Mouse (Mus musculus) heart, postnatal 0 days (tissue): ENCODE data around the gene Prpf40b. TPM values are rescaled to one million over a fixed set of nuclear protein-coding genes. Genes with fewer than 3 reads are reported as not detected.

Experiments used
- ATAC-seq: fragments of 200-750 bp; cut with Nextera tagmentation; 2 replicates; pipeline ENCODE4 v1.8.0; 2017; ENCODE audit warnings: low read depth, moderate number of reproducible peaks, moderate library complexity; ENCODE audit not compliant: insufficient read depth
- DNase-seq: peaks from one replicate; pipeline ENCODE4 v3.0.0-alpha.2; 2016; ENCODE audit warnings: low spot score
- H3K27ac ChIP-seq: fragments of 300-500 bp; sonication (generic); 2 replicates; pipeline ENCODE4 v1.5.1; 2014; ENCODE audit warnings: low read depth, mild to moderate bottlenecking
- H3K27me3 ChIP-seq: fragments of 300-500 bp; sonication (generic); 2 replicates; pipeline ENCODE4 v1.6.1; 2014; ENCODE audit warnings: low read length, mixed read lengths; ENCODE audit not compliant: control insufficient read depth, insufficient read depth
- H3K36me3 ChIP-seq: fragments of 300-500 bp; sonication (generic); replicated peaks from 2 replicates; pipeline ENCODE4 v1.6.1; 2014; ENCODE audit warnings: low read length, mixed read lengths; ENCODE audit not compliant: control insufficient read depth, insufficient read depth
- H3K4me1 ChIP-seq: fragments of 300-500 bp; sonication (generic); 2 replicates; pipeline ENCODE4 v1.6.1; 2014; ENCODE audit warnings: antibody characterized with exemption; ENCODE audit not compliant: control insufficient read depth, insufficient read depth
- H3K4me2 ChIP-seq: fragments of 300-500 bp; sonication (generic); 2 replicates; pipeline ENCODE4 v1.6.1; 2014; ENCODE audit warnings: low read depth, mild to moderate bottlenecking, low read length, moderate library complexity
- H3K4me3 ChIP-seq: fragments of 300-500 bp; sonication (generic); 2 replicates; pipeline ENCODE4 v1.5.1; 2014; ENCODE audit warnings: low read depth, low read length
- H3K9ac ChIP-seq: fragments of 300-500 bp; sonication (generic); replicated peaks from 2 replicates; pipeline ENCODE4 v1.6.1; 2014; ENCODE audit warnings: low read depth, low read length, mixed read lengths
- H3K9me3 ChIP-seq: fragments of 300-500 bp; sonication (generic); replicated peaks from 2 replicates; pipeline ENCODE4 v1.6.1; 2016; ENCODE audit warnings: low read length; ENCODE audit not compliant: control insufficient read depth
- CTCF ChIP-seq: IDR thresholded peaks from 2 replicates; pipeline ENCODE4 v1.5.1; 2016; ENCODE audit warnings: antibody characterized with exemption, control low read depth, low read depth
- EP300 ChIP-seq: IDR thresholded peaks from 2 replicates; pipeline ENCODE4 v1.6.1; 2016; ENCODE audit warnings: antibody characterized with exemption, low read depth
- WGBS: fragments of 180-500 bp; shearing (Covaris S2); extraction: QIAGEN DNeasy Blood & Tissue Kit; methylation state at CpG from one replicate; pipeline ENCODE4 v1.1.7; 2014; 5-methylcytosine and 5-hydroxymethylcytosine counted together
- polyA plus RNA-seq: library from polyadenylated mRNA; unstranded; fragments of >200 nt; fragmentation: Nextera tagmentation; extraction: Ambion mirVana; gene quantifications from 2 replicates; pipeline ENCODE4 v1.2.1, GENCODE M21; 2015
- total RNA-seq: library from RNA; depleted of rRNA; stranded (reverse); fragments of >200 nt; gene quantifications from 2 replicates; pipeline ENCODE4 v1.2.3, GENCODE M21; 2014; ENCODE audit warnings: low replicate concordance

Gene Prpf40b
- total and polyA plus RNA-seq, 2 experiments from 2014 or later: 25.4 to 27.4 TPM

DNA sequence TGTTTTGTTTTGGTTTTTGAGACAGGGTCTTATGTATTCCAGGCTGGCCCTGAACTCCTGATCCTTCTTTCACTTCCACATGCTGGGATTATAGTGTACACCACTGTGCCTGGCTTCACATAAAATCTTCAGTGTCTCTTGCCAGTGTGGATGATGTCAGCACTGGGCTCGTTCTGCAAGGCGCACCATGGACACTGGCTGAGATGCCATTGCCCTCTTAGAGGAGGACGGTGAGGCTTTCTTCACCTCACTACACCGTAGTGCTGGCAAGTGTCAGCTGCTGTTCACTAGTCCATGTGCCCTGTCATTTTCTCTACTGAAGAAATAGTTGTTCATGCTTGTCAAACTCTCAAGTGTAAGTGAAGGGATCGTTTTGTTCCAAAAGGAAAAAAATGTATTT lies 15.7 kb downstream of the Prpf40b start:
- Histone ChIP-seq H3K27me3 (no peaks in the 10 kb centered on the region), H3K9ac (no peak overlapping the region), H3K27ac (no peak overlapping the region), H3K4me2 (no peak overlapping the region), H3K4me3 (no peak overlapping the region), H3K4me1 (no peaks in the 10 kb centered on the region), H3K36me3 (peaks cover 88% of the 10 kb centered on the region), H3K9me3 (no peaks in the 10 kb centered on the region)
- no peak for ATAC-seq
- TF ChIP-seq CTCF (no peak), EP300 (no peak)
- WGBS: 81% methylated on average over 5 of the region's 5 CpGs
- no peak for DNase-seq

DNA sequence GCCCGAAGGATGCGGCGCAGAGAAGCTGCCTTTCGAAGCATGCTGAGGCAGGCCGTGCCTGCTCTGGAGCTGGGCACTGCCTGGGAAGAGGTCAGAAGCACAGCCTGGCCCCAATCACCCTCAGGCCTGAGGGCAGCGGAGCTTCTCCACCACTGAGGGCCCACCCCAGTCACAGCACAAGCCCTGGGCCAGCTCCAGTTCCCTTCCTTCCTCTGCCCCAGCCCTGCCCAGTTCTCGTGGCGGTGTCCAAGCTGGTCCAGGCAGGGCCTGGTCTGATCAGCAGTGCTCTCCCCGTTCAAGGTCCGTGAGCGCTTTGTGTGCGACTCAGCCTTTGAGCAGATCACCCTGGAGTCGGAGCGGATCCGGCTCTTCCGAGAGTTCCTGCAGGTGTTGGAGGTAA lies 20.0 kb downstream of the Prpf40b start:
- no peak overlapping the region for H3K9ac ChIP-seq
- no peak overlapping the region for H3K4me3 ChIP-seq
- peaks cover 86% of the 10 kb centered on the region for H3K36me3 ChIP-seq
- DNase-seq (no peak), ATAC-seq (no peak)
- H3K27ac ChIP-seq: peak overlapping the region; percentile 41; the same call in 1 of the 2 replicates
- peaks cover under 1% of the 10 kb centered on the region; the same call in 1 of the 2 replicates for H3K4me1 ChIP-seq
- no peaks in the 10 kb centered on the region for H3K9me3 ChIP-seq
- TF ChIP-seq CTCF: no peak
- TF ChIP-seq EP300: no peak
- 89% methylated on average over 16 of the region's 16 CpGs for WGBS
- H3K4me2 ChIP-seq: no peak overlapping the region
- no peaks in the 10 kb centered on the region for H3K27me3 ChIP-seq

DNA sequence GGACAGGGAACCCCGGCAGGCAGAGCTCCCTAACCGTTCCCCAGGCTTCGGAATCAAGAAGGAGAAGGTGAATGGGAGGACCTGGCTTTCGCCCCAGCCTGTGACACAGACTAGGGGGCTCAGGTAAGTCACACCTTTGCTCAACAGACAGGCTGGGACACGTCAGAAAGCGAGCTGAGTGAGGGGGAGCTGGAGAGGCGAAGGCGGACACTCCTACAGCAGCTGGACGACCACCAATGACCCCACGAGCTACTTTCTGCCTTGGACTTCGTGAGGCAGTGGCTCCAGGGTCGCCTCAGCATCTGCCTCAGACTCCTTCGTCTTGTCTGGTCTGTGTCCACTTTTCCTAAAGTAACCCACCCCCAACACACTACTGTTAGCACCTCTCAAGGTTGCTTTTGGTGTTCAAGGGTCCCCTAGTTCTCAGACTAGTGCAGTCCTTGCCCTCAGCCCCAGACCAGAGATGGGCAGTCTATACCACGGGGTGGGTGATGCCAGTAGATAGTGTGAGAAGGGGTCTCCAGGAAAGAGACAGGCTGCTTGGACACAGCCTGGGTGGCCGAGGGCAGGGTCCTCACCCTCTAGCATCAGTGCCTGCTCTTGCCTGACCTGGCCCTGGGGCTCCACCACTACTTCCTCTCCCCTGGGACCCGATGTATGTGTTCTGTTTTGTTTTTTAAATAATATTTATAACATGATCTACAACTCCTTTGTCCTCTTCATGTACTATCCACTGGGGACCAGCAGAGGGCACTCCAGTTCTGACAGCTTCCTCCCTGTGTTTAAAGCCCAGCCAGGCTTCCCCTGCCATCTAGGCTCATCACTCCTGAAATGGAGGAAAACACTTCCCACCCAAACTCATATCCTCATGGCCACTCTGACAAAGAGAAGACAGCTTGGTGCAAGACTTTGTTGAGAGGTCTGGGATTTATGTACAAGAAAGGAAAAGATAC lies 21.7 kb downstream of the Prpf40b start:
- H3K4me2 ChIP-seq: no peak overlapping the region
- WGBS: 75% methylated on average over 16 of the region's 16 CpGs
- peaks cover 6% of the 10 kb centered on the region; the same call in 1 of the 2 replicates for H3K4me1 ChIP-seq
- peak; percentile 85 for TF ChIP-seq CTCF
- peak; percentile 43; the same call in 1 of the 2 replicates for TF ChIP-seq EP300
- peak; percentile 56 for ATAC-seq
- no peak overlapping the region for H3K4me3 ChIP-seq
- H3K9ac ChIP-seq: no peak overlapping the region
- peaks cover 86% of the 10 kb centered on the region for H3K36me3 ChIP-seq
- no peaks in the 10 kb centered on the region for H3K27me3 ChIP-seq
- DNase-seq: peak; percentile 71
- H3K27ac ChIP-seq: peak overlapping the region; percentile 56
- H3K9me3 ChIP-seq: no peaks in the 10 kb centered on the region

DNA sequence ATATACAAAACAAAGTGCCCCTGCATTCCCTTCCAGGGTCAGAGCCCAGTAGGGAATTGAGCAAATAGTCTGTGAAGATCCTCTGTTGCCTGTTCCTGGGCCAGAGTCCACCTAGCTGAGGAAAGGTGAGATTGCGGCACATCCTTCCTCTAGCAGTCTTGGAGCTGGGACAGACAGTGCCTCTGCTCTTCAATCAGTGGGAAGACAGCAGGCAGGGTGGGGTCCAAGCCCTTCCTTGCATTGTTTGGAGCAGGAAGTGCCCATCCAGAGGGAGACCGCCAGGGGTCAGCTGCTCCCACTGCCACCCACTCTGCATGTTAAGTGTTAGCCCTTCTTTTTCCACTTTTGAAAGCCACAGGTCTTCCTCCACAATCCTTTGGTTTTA lies 22.4 kb downstream of the Prpf40b start:
- H3K27ac ChIP-seq: peak overlapping the region; percentile 56
- peak; percentile 42 for DNase-seq
- peaks cover 6% of the 10 kb centered on the region; the same call in 1 of the 2 replicates for H3K4me1 ChIP-seq
- peaks cover 86% of the 10 kb centered on the region for H3K36me3 ChIP-seq
- no peaks in the 10 kb centered on the region for H3K27me3 ChIP-seq
- H3K9me3 ChIP-seq: no peaks in the 10 kb centered on the region
- H3K4me2 ChIP-seq: no peak overlapping the region
- H3K4me3 ChIP-seq: no peak overlapping the region
- peak; percentile 56 for ATAC-seq
- WGBS: 46% methylated on average over 2 of the region's 2 CpGs
- TF ChIP-seq EP300: no peak
- TF ChIP-seq CTCF: peak; percentile 31; the same call in 1 of the 2 replicates
- no peak overlapping the region for H3K9ac ChIP-seq

DNA sequence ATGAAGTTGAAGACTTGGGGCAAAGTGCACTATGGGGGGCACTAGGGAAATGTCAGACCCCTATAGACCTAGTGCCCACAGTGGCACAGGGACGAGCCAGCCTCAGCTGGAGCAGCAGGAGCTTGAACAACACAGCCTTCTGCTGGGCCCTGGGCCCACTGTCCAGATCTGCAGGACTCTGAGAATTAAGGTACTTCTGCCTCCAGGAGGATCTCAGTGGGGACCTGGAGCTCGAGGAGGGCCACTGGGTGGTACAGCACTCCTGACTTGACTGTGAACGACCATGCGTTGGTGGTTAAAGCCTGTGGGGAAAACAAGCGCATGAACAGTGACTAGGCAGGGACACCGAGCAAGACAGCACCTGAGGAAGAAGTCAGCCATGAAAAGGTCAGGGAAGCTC lies 23.2 kb downstream of the Prpf40b start:
- peaks cover 87% of the 10 kb centered on the region for H3K36me3 ChIP-seq
- H3K4me3 ChIP-seq: no peak overlapping the region
- peaks cover 6% of the 10 kb centered on the region; the same call in 1 of the 2 replicates for H3K4me1 ChIP-seq
- TF ChIP-seq CTCF (no peak), EP300 (no peak)
- no peaks in the 10 kb centered on the region for H3K9me3 ChIP-seq
- H3K4me2 ChIP-seq: no peak overlapping the region
- ATAC-seq: no peak
- H3K27me3 ChIP-seq: no peaks in the 10 kb centered on the region
- 83% methylated on average over 6 of the region's 6 CpGs for WGBS
- H3K9ac ChIP-seq: no peak overlapping the region
- DNase-seq: no peak
- peak overlapping the region; percentile 56 for H3K27ac ChIP-seq
